Mouse (Mus musculus) kidney, embryonic 16.5 days (tissue): ENCODE measurements around the gene Thegl. TPM values are rescaled to one million over a fixed set of nuclear protein-coding genes. Genes with fewer than 3 reads are reported as not detected.

ENCODE experiments used
- ATAC-seq: fragments of 200-750 bp; cut with Nextera tagmentation; 2 replicates; pipeline ENCODE4 v1.8.0; 2017; ENCODE audit warnings: moderate TSS enrichment; ENCODE audit not compliant: low FRiP score, low TSS enrichment
- H3K27ac ChIP-seq: fragments of 300-500 bp; sonication (generic); 2 replicates; pipeline ENCODE4 v1.5.1; 2014; ENCODE audit warnings: low read length
- H3K27me3 ChIP-seq: fragments of 300-500 bp; sonication (generic); 2 replicates; pipeline ENCODE4 v1.6.1; 2014; ENCODE audit warnings: low read length, control low read depth, mixed read lengths; ENCODE audit not compliant: insufficient read depth
- H3K36me3 ChIP-seq: fragments of 300-500 bp; sonication (generic); 2 replicates; pipeline ENCODE4 v1.6.1; 2014; ENCODE audit warnings: low read length, control low read depth, mixed read lengths; ENCODE audit not compliant: insufficient read depth
- H3K4me1 ChIP-seq: fragments of 300-500 bp; sonication (generic); 2 replicates; pipeline ENCODE4 v1.6.1; 2014; ENCODE audit warnings: low read length, control low read depth, mixed read lengths; ENCODE audit not compliant: insufficient read depth
- H3K4me2 ChIP-seq: fragments of 300-500 bp; sonication (generic); replicated peaks from 2 replicates; pipeline ENCODE4 v1.6.1; 2014; ENCODE audit warnings: low read depth, low read length
- H3K4me3 ChIP-seq: fragments of 300-500 bp; sonication (generic); 2 replicates; pipeline ENCODE4 v1.5.1; 2014; ENCODE audit warnings: mild to moderate bottlenecking, low read length
- H3K9ac ChIP-seq: fragments of 300-500 bp; sonication (generic); replicated peaks from 2 replicates; pipeline ENCODE4 v1.6.1; 2014; ENCODE audit warnings: low read length
- H3K9me3 ChIP-seq: fragments of 300-500 bp; sonication (generic); 2 replicates; pipeline ENCODE4 v1.6.1; 2016; ENCODE audit warnings: low read length, control low read depth
- WGBS: fragments of 180-500 bp; shearing (Covaris S2); extraction: QIAGEN DNeasy Blood & Tissue Kit; methylation state at CpG from one replicate; pipeline ENCODE4 v1.1.7; 2014; 5-methylcytosine and 5-hydroxymethylcytosine counted together
- polyA plus RNA-seq: library from polyadenylated mRNA; unstranded; fragments of >200 nt; fragmentation: Nextera tagmentation; extraction: Ambion mirVana; gene quantifications from 2 replicates; pipeline ENCODE4 v1.2.1, GENCODE M21; 2015

Gene Thegl
- polyA plus RNA-seq, 1 experiment from 2014 or later = 0.09 TPM

DNA sequence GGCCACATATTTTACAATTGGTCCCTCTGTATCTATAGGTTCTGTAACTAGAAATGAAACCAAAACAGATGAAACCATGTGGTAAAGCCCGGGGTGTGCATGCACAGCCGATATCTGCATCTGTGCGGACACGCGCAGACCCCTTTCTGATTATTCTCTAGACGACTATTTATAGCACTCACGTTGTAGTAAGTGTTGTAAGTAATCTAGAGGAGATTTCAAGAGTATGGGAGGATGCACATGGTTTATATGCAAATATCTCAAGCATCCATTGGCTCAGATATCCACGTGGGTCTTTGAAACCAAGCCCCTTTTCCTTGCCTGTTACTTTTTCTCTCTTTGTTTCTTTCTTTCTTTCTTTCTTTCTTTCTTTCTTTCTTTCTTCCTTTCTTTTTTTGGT lies 58.0 kb downstream of the Thegl start:
- no peak overlapping the region for H3K9ac ChIP-seq
- no peak overlapping the region for H3K4me2 ChIP-seq
- WGBS = 86% methylated on average over 8 of the region's 8 CpGs
- H3K27me3 ChIP-seq = no peaks in the 10 kb centered on the region
- no peak overlapping the region for H3K27ac ChIP-seq
- H3K4me3 ChIP-seq = no peak overlapping the region
- no peaks in the 10 kb centered on the region for H3K9me3 ChIP-seq
- no peaks in the 10 kb centered on the region for H3K36me3 ChIP-seq
- no peak for ATAC-seq
- no peaks in the 10 kb centered on the region for H3K4me1 ChIP-seq

DNA sequence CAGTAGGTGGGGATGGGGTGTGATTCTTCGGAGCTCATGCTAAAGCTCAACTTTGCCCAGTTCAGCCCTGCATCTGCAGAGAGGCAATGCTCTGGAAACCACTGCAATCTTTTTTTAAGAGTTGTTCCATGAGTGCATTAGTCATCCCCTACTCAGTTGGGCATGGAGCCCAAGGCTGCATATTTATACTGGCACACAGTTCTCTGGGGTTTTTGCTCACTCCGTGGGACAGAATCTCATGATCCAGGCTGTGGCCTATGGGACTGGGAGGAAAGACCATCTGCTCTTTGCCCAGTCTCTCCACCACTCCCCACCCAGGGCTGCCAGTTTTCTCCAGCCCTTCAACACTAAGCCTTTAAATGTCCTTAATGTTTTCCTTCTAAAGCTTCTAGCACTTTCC lies 59.1 kb downstream of the Thegl start:
- H3K9ac ChIP-seq = no peak overlapping the region
- H3K9me3 ChIP-seq = peaks cover 3% of the 10 kb centered on the region; the same call in 1 of the 2 replicates
- no peak for ATAC-seq
- H3K4me1 ChIP-seq = no peaks in the 10 kb centered on the region
- H3K4me3 ChIP-seq = no peak overlapping the region
- 72% methylated on average over 2 of the region's 2 CpGs for WGBS
- H3K4me2 ChIP-seq = no peak overlapping the region
- H3K27me3 ChIP-seq = no peaks in the 10 kb centered on the region
- H3K36me3 ChIP-seq = no peaks in the 10 kb centered on the region
- H3K27ac ChIP-seq = no peak overlapping the region

DNA sequence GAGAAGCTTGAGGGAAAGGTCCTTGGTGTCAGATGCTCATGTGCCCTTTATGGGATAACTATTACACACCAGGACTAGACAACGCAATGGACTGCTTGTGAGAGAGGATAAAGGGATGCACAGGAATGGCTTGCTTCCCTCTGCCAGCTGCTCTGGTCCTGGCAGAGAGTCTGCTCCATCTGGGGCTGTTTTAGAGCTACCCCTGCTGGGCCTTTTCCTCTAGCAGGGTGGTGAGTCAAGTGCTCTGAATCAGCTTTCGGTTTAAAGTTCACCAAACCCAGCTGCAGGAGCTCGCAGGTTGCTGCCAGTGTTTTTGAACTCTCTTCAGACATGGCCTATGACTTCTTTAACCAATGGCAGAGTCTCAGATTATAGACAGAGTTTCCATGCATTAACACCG lies 60.1 kb downstream of the Thegl start:
- Histone ChIP-seq H3K4me1 (no peaks in the 10 kb centered on the region), H3K9ac (no peak overlapping the region), H3K36me3 (no peaks in the 10 kb centered on the region), H3K4me2 (no peak overlapping the region), H3K9me3 (peaks cover 3% of the 10 kb centered on the region; the same call in 1 of the 2 replicates), H3K27ac (no peak overlapping the region), H3K4me3 (no peak overlapping the region), H3K27me3 (no peaks in the 10 kb centered on the region)
- 85% methylated on average over 4 of the region's 4 CpGs for WGBS
- ATAC-seq = no peak

DNA sequence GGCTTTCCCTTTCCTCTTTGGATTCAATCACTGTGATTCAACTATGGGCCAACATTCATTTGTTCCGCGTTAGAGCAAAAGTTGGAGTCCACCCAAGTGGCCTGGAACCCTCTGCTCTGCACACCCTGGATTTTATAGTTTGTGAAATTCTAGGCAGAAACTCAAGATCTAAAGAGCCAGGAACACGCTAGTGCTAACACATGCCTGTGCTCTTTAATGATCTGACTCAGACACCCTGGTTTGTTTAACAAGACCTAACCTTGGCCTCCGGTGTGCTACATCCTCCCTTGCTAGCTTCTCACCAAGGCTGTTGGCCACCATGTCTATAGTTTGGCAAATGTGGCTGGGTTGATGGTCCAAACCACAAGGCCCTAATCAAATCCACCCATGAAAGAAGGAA lies 64.9 kb downstream of the Thegl start:
- Histone ChIP-seq H3K4me1 (no peaks in the 10 kb centered on the region), H3K27me3 (no peaks in the 10 kb centered on the region), H3K9ac (no peak overlapping the region), H3K36me3 (no peaks in the 10 kb centered on the region), H3K4me3 (no peak overlapping the region), H3K9me3 (peaks cover 3% of the 10 kb centered on the region; the same call in 1 of the 2 replicates), H3K4me2 (no peak overlapping the region), H3K27ac (no peak overlapping the region)
- 89% methylated on average over 4 of the region's 4 CpGs for WGBS
- ATAC-seq = no peak

DNA sequence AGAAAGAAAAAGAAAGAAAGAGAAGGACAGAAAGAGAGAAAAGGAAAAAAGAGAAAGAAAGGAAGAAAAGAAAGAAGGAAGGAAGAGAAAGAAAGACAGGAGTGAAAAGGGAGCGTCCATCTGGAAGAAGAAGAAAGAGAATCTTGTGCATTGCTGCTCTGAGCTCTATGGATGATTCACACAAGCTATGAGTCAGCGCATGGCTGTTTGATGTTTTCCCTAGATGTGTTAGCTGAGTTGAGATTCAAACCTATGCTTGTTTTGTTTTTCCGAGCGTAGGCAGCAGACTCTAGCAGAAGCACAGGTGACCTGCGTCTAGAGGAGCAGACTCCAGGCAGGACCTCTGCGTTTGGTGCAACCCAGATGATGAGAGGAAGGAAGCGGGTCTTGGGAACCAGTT lies 66.9 kb downstream of the Thegl start:
- no peak for ATAC-seq
- Histone ChIP-seq H3K27ac (no peak overlapping the region), H3K9me3 (peaks cover 3% of the 10 kb centered on the region; the same call in 1 of the 2 replicates), H3K4me2 (no peak overlapping the region), H3K9ac (no peak overlapping the region), H3K27me3 (no peaks in the 10 kb centered on the region), H3K4me3 (no peak overlapping the region), H3K36me3 (no peaks in the 10 kb centered on the region), H3K4me1 (no peaks in the 10 kb centered on the region)
- 75% methylated on average over 7 of the region's 7 CpGs for WGBS

DNA sequence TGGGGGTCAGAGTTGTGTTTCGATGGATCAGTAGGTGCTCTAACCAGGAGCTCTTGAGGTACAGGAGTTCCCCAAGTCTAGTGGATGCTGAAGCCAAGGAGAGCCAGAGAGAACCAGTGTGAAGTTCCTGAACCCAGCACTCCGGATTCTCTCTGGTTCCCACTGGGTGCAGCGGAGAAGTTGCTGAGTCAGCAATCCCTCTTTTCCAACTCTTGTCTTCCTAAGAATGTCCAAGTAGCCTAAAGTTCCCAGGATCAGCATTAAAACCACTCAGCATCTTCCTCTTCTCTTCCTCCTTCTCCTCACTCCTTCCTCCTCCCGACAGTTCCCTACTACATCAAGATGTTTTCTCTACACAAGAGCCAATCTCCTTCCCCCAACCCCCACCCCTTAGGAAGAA lies 68.6 kb downstream of the Thegl start:
- Histone ChIP-seq H3K9me3 (0 out of 2 replicates have a peak, but pooled peaks cover under 1% of the 10 kb centered on the region), H3K4me2 (no peak overlapping the region), H3K27me3 (no peaks in the 10 kb centered on the region), H3K4me1 (no peaks in the 10 kb centered on the region), H3K9ac (no peak overlapping the region), H3K36me3 (no peaks in the 10 kb centered on the region), H3K4me3 (no peak overlapping the region), H3K27ac (no peak overlapping the region)
- 91% methylated on average over 4 of the region's 4 CpGs for WGBS
- no peak for ATAC-seq

DNA sequence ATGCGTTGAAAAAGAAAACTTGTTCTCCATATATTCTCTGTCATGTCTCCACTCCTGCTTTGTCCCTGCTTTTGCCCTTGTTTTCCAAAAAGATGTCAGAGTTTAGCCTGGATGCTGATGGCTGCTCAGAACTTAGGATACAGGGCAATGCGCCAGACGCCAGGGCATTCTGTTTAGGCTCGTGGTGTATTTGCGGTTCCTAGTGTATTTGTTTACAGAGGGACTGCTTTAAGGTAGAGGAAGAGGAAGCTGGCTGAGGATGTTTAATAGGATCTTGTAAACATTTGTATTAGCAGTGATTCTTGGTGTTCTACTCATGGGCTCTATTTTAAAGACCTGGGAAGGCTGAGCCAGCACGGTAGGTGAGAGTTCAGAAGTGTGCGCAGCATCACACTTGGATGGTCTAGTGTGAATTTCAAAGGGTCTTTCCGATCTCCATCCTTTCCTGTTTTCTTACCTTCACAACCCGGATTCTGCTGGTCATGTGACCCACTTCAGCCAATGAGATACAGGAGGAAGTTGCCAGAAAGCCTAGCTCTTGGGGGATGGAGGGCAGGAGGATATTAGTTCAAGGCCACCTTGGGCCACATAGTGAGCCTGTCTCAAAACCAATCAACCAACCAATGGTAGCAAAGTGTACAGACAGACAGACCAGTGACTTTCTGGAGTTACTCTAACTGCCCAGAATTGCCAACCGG lies 70.1 kb downstream of the Thegl start:
- Histone ChIP-seq H3K9me3 (no peaks in the 10 kb centered on the region), H3K27ac (no peak overlapping the region), H3K4me2 (no peak overlapping the region), H3K27me3 (no peaks in the 10 kb centered on the region), H3K36me3 (no peaks in the 10 kb centered on the region), H3K4me1 (no peaks in the 10 kb centered on the region), H3K9ac (no peak overlapping the region), H3K4me3 (no peak overlapping the region)
- no peak for ATAC-seq
- WGBS = 86% methylated on average over 10 of the region's 10 CpGs

DNA sequence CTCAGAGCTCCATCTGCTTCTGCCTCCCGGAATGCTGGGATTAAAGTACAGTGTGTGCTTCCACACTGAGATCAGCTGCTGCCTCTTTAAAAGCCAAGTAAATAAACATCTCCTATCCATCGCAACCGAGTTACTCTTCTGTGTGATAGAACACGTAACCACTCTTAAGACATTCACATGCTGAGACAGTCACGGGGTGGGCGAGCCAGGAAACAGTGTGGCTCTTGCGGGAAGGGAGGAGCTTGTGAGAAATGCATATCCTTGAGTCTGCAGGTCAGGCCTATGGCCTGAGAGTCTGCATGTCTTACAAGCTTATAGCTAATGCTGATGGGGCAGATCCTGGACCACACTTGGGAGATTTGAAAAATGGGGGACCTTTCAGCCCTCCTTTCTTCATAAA lies 70.7 kb downstream of the Thegl start:
- H3K36me3 ChIP-seq = no peaks in the 10 kb centered on the region
- WGBS = 87% methylated on average over 7 of the region's 7 CpGs

DNA sequence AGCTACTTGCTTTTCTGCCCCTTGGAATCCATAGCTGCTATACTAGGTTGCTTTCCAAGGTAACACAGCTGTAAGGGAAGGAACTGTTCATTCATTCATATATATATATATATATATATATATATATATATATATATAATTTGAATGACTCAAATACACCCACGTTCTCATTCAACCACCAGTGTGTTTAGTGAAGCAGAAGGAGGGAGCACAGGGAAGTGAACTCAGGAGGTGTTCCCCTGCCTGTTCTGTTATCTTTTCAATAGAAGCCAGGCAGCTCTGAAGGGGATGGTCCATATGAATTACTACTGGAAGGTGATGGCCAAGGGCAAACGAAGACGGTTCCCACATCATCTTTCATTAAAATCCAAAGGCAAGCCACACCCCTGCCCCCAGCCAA lies 71.3 kb downstream of the Thegl start:
- no peaks in the 10 kb centered on the region for H3K36me3 ChIP-seq
- H3K4me1 ChIP-seq = no peaks in the 10 kb centered on the region
- H3K9ac ChIP-seq = no peak overlapping the region
- 72% methylated on average over 3 of the region's 3 CpGs for WGBS
- H3K4me3 ChIP-seq = no peak overlapping the region
- H3K4me2 ChIP-seq = no peak overlapping the region
- ATAC-seq = no peak
- H3K27me3 ChIP-seq = no peaks in the 10 kb centered on the region
- H3K9me3 ChIP-seq = no peaks in the 10 kb centered on the region
- no peak overlapping the region for H3K27ac ChIP-seq

More for the DNA sequence above, 70.7 kb downstream of the Thegl start:
- H3K4me1 ChIP-seq = no peaks in the 10 kb centered on the region
- H3K27ac ChIP-seq = no peak overlapping the region
- H3K4me3 ChIP-seq = no peak overlapping the region
- H3K9me3 ChIP-seq = no peaks in the 10 kb centered on the region
- no peak overlapping the region for H3K4me2 ChIP-seq
- no peaks in the 10 kb centered on the region for H3K27me3 ChIP-seq
- ATAC-seq = no peak
- no peak overlapping the region for H3K9ac ChIP-seq

DNA sequence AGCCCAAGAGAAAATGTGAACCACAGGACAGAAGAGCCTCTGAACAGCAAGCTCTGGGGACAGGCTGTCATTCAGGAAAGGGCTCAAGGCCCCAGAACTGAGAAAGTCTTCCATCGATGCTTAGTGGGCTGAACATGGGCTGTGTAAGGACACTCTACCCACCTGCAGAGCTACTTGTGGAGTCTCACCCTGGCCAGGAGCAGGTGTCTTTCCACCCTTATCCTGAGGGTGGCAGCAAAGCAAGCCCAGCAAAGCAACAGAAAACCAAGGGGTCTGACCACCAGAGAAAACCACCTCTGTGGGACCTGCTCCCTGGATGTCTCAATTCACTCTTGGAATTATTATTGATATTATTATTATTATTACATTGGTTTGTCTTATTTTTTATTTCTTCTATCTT lies 73.5 kb downstream of the Thegl start:
- WGBS = 62% methylated on average over 1 of the region's 1 CpGs
- no peak for ATAC-seq
- H3K4me1 ChIP-seq = 0 out of 2 replicates have a peak, but pooled peaks cover 7% of the 10 kb centered on the region

More for the DNA sequence above, 73.5 kb downstream of the Thegl start:
- H3K27me3 ChIP-seq = no peaks in the 10 kb centered on the region; the same call in 1 of the 2 replicates
- H3K4me3 ChIP-seq = no peak overlapping the region
- no peaks in the 10 kb centered on the region for H3K36me3 ChIP-seq
- H3K9ac ChIP-seq = no peak overlapping the region
- H3K4me2 ChIP-seq = no peak overlapping the region
- H3K27ac ChIP-seq = no peak overlapping the region
- H3K9me3 ChIP-seq = no peaks in the 10 kb centered on the region
